Mouse (Mus musculus): Measurements from ENCODE around the gene Plekhb2.

The Plekhb2 gene

GRCm38 (mm10) chr1:34866815-34867573 lies 17.2 kb downstream of the Plekhb2 start:
- DNase-seq (ENCODE audit: extremely low read depth, low read depth, low spot score), result peak; percentile 62

GRCm38 (mm10) chr1:34867574-34867955 lies 17.8 kb downstream of the Plekhb2 start:
- DNase-seq (ENCODE audit: extremely low read depth, low read depth, low spot score), result no peak

GRCm38 (mm10) chr1:34868391-34868790 lies 18.6 kb downstream of the Plekhb2 start:
- no peak for DNase-seq (ENCODE audit: extremely low read depth, low read depth, low spot score)

GRCm38 (mm10) chr1:34869231-34869630 lies 19.5 kb downstream of the Plekhb2 start:
- DNase-seq (ENCODE audit: extremely low read depth, low read depth, low spot score), result no peak

- no peak for DNase-seq (ENCODE audit: extremely low read depth, low read depth, low spot score)
These were observed 21.4 kb downstream of the Plekhb2 start for GRCm38 (mm10) chr1:34871170-34871569.

GRCm38 (mm10) chr1:34873551-34873950 lies 23.8 kb downstream of the Plekhb2 start:
- no peak for DNase-seq (ENCODE audit: extremely low read depth, low read depth, low spot score)

- no peak for DNase-seq (ENCODE audit: extremely low read depth, low read depth, low spot score)
These were observed 29.8 kb downstream of the Plekhb2 start for GRCm38 (mm10) chr1:34879611-34880010.

GRCm38 (mm10) chr1:34883776-34884175 lies 34.0 kb downstream of the Plekhb2 start:
- DNase-seq (ENCODE audit: extremely low read depth, low read depth, low spot score), result no peak

GRCm38 (mm10) chr1:34891559-34892289 lies 41.9 kb downstream of the Plekhb2 start:
- no peak for DNase-seq (ENCODE audit: extremely low read depth, low read depth, low spot score)

GRCm38 (mm10) chr1:34892466-34892865 lies 42.7 kb downstream of the Plekhb2 start:
- DNase-seq (ENCODE audit: extremely low read depth, low read depth, low spot score), result no peak

GRCm38 (mm10) chr1:34893331-34893730 lies 43.6 kb downstream of the Plekhb2 start:
- DNase-seq (ENCODE audit: extremely low read depth, low read depth, low spot score), result no peak

- no peak for DNase-seq (ENCODE audit: extremely low read depth, low read depth, low spot score)
These were observed 44.1 kb downstream of the Plekhb2 start for GRCm38 (mm10) chr1:34893831-34894230.

- no peak for DNase-seq (ENCODE audit: extremely low read depth, low read depth, low spot score)
These were observed 46.3 kb downstream of the Plekhb2 start for GRCm38 (mm10) chr1:34896102-34896501.

GRCm38 (mm10) chr1:34896898-34897297 lies 47.1 kb downstream of the Plekhb2 start:
- DNase-seq (ENCODE audit: extremely low read depth, low read depth, low spot score), result no peak

- DNase-seq (ENCODE audit: extremely low read depth, low read depth, low spot score), result no peak
These were observed 78.9 kb downstream of the Plekhb2 start for GRCm38 (mm10) chr1:34928656-34929055.
